Mouse (Mus musculus) olfactory bulb, adult 2 months (tissue): ENCODE results near the gene Ccser2. TPM values are rescaled to one million over a fixed set of nuclear protein-coding genes. Genes with fewer than 3 reads are reported as not detected.

ENCODE experiments used
- H3K27ac ChIP-seq: fragments of 200-500 bp; 2 replicates; pipeline ENCODE4 v1.5.1; 2012; ENCODE audit warnings: low read depth, low read length; ENCODE audit not compliant: insufficient read depth
- H3K4me1 ChIP-seq: fragments of 200-500 bp; 2 replicates; pipeline ENCODE4 v1.6.1; 2012; ENCODE audit warnings: low read length; ENCODE audit not compliant: control insufficient read depth, insufficient read depth
- H3K4me3 ChIP-seq: fragments of 200-500 bp; 2 replicates; pipeline ENCODE4 v1.5.1; 2012; ENCODE audit warnings: mild to moderate bottlenecking, low read depth, low read length, moderate library complexity; ENCODE audit not compliant: insufficient read depth
- CTCF ChIP-seq: fragments of 200-500 bp; IDR thresholded peaks from 2 replicates; pipeline ENCODE4 v1.5.1; 2012; ENCODE audit warnings: low read depth, mild to moderate bottlenecking, low read length, moderate library complexity; ENCODE audit not compliant: insufficient read depth
- POLR2A ChIP-seq: fragments of 200-500 bp; IDR thresholded peaks from 2 replicates; pipeline ENCODE4 v1.6.1; 2012; ENCODE audit warnings: mild to moderate bottlenecking, low read depth, low read length, moderate library complexity; ENCODE audit not compliant: insufficient read depth
- WGBS: fragments of 180-500 bp; shearing (Covaris S2); methylation state at CpG from one replicate; pipeline ENCODE4 v1.1.7; 2018; 5-methylcytosine and 5-hydroxymethylcytosine counted together
- polyA plus RNA-seq: library from polyadenylated mRNA; stranded (reverse); fragments of >200 nt; gene quantifications from 2 replicates; pipeline ENCODE4 v1.2.4, GENCODE M21; 2012; ENCODE audit warnings: low replicate concordance; ENCODE audit not compliant: missing spikeins, insufficient read depth, insufficient read length

Ccser2 gene
- polyA plus RNA-seq, 1 experiment: not detected

GRCm38 (mm10) chr14:36989784-36990183, 21.2 kb upstream of the Ccser2 start:
- H3K4me1 ChIP-seq: no peaks in the 10 kb centered on the region
- TF ChIP-seq POLR2A (no peak), CTCF (no peak)
- no peak overlapping the region for H3K27ac ChIP-seq
- no peak overlapping the region for H3K4me3 ChIP-seq

- TF ChIP-seq CTCF (no peak), POLR2A (no peak)
- no peak overlapping the region for H3K27ac ChIP-seq
- no peak overlapping the region for H3K4me3 ChIP-seq
- H3K4me1 ChIP-seq: no peaks in the 10 kb centered on the region
- 89% methylated on average over 3 of the region's 3 CpGs for WGBS
These were observed 17.1 kb upstream of the Ccser2 start for GRCm38 (mm10) chr14:36985693-36986092.

- no peak overlapping the region for H3K27ac ChIP-seq
- no peak overlapping the region for H3K4me3 ChIP-seq
- WGBS: 86% methylated on average over 3 of the region's 3 CpGs
- TF ChIP-seq CTCF (no peak), POLR2A (no peak)
- H3K4me1 ChIP-seq: no peaks in the 10 kb centered on the region
These were observed 6.4 kb upstream of the Ccser2 start for GRCm38 (mm10) chr14:36975019-36975418.

- 96% methylated on average over 4 of the region's 4 CpGs for WGBS
- Histone ChIP-seq H3K4me1 (peaks cover 2% of the 10 kb centered on the region; the same call in 1 of the 2 replicates), H3K4me3 (no peak overlapping the region), H3K27ac (no peak overlapping the region)
- no peak for TF ChIP-seq CTCF
- no peak for TF ChIP-seq POLR2A
These were observed 2.6 kb upstream of the Ccser2 start for GRCm38 (mm10) chr14:36971211-36971610.

GRCm38 (mm10) chr14:36969861-36970420, 1.4 kb upstream of the Ccser2 start:
- H3K4me1 ChIP-seq: peaks cover 7% of the 10 kb centered on the region
- H3K4me3 ChIP-seq: no peak overlapping the region
- no peak overlapping the region for H3K27ac ChIP-seq
- WGBS: 90% methylated on average over 3 of the region's 3 CpGs
- TF ChIP-seq CTCF (no peak), POLR2A (no peak)

- peak overlapping the region; percentile 97 for H3K4me3 ChIP-seq
- peak overlapping the region; percentile 40; the same call in 1 of the 2 replicates for H3K27ac ChIP-seq
- peaks cover 7% of the 10 kb centered on the region for H3K4me1 ChIP-seq
- WGBS: 1% methylated on average over 48 of the region's 49 CpGs
- TF ChIP-seq CTCF: no peak
- TF ChIP-seq POLR2A: no peak
These were observed 425 bp downstream of the Ccser2 start for GRCm38 (mm10) chr14:36968076-36968627.

GRCm38 (mm10) chr14:36965421-36965820, 3.2 kb downstream of the Ccser2 start:
- Histone ChIP-seq H3K4me1 (peaks cover 7% of the 10 kb centered on the region), H3K27ac (no peak overlapping the region), H3K4me3 (no peak overlapping the region)
- 65% methylated on average over 3 of the region's 3 CpGs for WGBS
- TF ChIP-seq POLR2A: no peak
- no peak for TF ChIP-seq CTCF

GRCm38 (mm10) chr14:36962477-36962876, 6.1 kb downstream of the Ccser2 start:
- Histone ChIP-seq H3K27ac (no peak overlapping the region), H3K4me1 (peaks cover 5% of the 10 kb centered on the region), H3K4me3 (no peak overlapping the region)
- WGBS: 51% methylated on average over 2 of the region's 2 CpGs
- TF ChIP-seq CTCF: no peak
- no peak for TF ChIP-seq POLR2A

- H3K4me3 ChIP-seq: no peak overlapping the region
- WGBS: 96% methylated on average over 6 of the region's 6 CpGs
- H3K4me1 ChIP-seq: 0 out of 2 replicates have a peak, but pooled peaks cover 2% of the 10 kb centered on the region
- no peak overlapping the region for H3K27ac ChIP-seq
- TF ChIP-seq POLR2A (no peak), CTCF (no peak)
These were observed 10.9 kb downstream of the Ccser2 start for GRCm38 (mm10) chr14:36957719-36958118.
